Mouse (Mus musculus) testis, adult 2 months (tissue): ENCODE data around the gene Hspb9.

Source experiments
- CTCF ChIP-seq: fragments of 200-500 bp; IDR thresholded peaks from 2 replicates; pipeline ENCODE4 v1.5.1; 2012; ENCODE audit warnings: low read depth, mild to moderate bottlenecking, inconsistent platforms, low read length, moderate library complexity; ENCODE audit not compliant: control insufficient read depth, insufficient read depth, insufficient replicate concordance
- POLR2A ChIP-seq: fragments of 200-500 bp; IDR thresholded peaks from 2 replicates; pipeline ENCODE4 v1.6.1; 2012; ENCODE audit warnings: low read depth, mild to moderate bottlenecking, inconsistent platforms, low read length, moderate library complexity; ENCODE audit not compliant: control insufficient read depth

DNA sequence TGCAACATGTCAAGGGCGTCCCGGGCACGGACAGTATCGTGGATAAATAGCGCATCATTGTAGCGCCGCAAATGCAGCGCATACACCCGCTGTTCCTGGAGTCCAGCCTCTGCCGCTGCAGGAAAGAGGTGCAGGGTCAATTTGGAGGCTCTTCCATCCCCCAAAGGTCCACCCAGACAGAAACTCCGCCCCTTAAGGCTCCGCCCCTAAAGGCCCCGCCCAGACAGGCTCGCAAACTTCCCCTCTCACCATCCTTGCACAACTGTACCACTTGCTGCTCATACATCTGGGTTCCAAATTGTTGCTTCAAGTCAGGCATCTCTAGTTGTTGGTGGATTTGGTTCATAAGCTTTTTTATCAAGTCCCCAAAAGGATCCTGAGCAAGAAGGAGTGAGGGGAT is 12.3 kb upstream of the Hspb9 start:
- TF ChIP-seq CTCF = no peak
- no peak for TF ChIP-seq POLR2A
